Comparison of ENCODE assay signal across 8 mouse cellular contexts in genomic region chr2:172976661-172977238, GRCm38 (mm10). TPM values are rescaled to one million over a fixed set of nuclear protein-coding genes. Genes with fewer than 3 reads are reported as not detected.
DNase-seq lines count a peak whose midpoint lies in the region; ATAC-seq lines count a peak whose summit lies in the region.

No protein-coding gene starts in this region.

- peaks cover 16% of the 10 kb centered on the region for H3K4me1 ChIP-seq in heart, embryonic 11.5 days (ENCODE audit: control insufficient read depth, insufficient read depth, low read length)
- peaks cover 19% of the 10 kb centered on the region for H3K4me1 ChIP-seq in hindbrain, embryonic 14.5 days (replicated peaks; ENCODE audit: control insufficient read depth, insufficient read depth, low read length)
- peaks cover 18% of the 10 kb centered on the region for H3K4me1 ChIP-seq in midbrain, embryonic 15.5 days

- no peak overlapping the region for H3K4me3 ChIP-seq in heart, embryonic 11.5 days (ENCODE audit: low read depth, low read length)
- no peak overlapping the region for H3K4me3 ChIP-seq in hindbrain, embryonic 14.5 days (replicated peaks; ENCODE audit: low read length)
- no peak overlapping the region for H3K4me3 ChIP-seq in midbrain, embryonic 15.5 days

- no peaks in the 10 kb centered on the region for H3K27me3 ChIP-seq in heart, embryonic 11.5 days (ENCODE audit: control insufficient read depth, insufficient read depth, low read length)
- no peaks in the 10 kb centered on the region for H3K27me3 ChIP-seq in hindbrain, embryonic 14.5 days (ENCODE audit: control insufficient read depth, insufficient read depth, low read length)
- no peaks in the 10 kb centered on the region for H3K27me3 ChIP-seq in midbrain, embryonic 15.5 days (replicated peaks)

- WGBS in heart, embryonic 11.5 days (ENCODE audit: insufficient replicate concordance), result 22% methylated on average over 7 of the region's 7 CpGs
- WGBS in hindbrain, embryonic 14.5 days, result 25% methylated on average over 7 of the region's 7 CpGs
- WGBS in midbrain, embryonic 15.5 days, result 30% methylated on average over 7 of the region's 7 CpGs

- 0 out of 2 replicates have a peak overlapping the region, but pooled peaks have one; percentile 49 for H3K9ac ChIP-seq in heart, embryonic 11.5 days (ENCODE audit: low read depth, low read length)
- no peak overlapping the region for H3K9ac ChIP-seq in hindbrain, embryonic 14.5 days
- no peak overlapping the region for H3K9ac ChIP-seq in midbrain, embryonic 15.5 days

- DNase-seq in heart, postnatal 14 days, result no peak
- peak; percentile 66 for DNase-seq in CD4-positive, CD25-positive, alpha-beta regulatory T cell, adult 2 months (ENCODE audit: low read depth, low spot score)
- no peak for DNase-seq in hindbrain, embryonic 14.5 days (ENCODE audit: low spot score)
- no peak for DNase-seq in layer of hippocampus, postnatal 10 days (ENCODE audit: low spot score in 2 of 2)
- DNase-seq in left cerebral cortex, adult 11 months (ENCODE audit: low spot score), result no peak

- H3K4me2 ChIP-seq in heart, embryonic 11.5 days, result peak overlapping the region; percentile 52
- 0 out of 2 replicates have a peak overlapping the region, but pooled peaks have one; percentile 32 for H3K4me2 ChIP-seq in hindbrain, embryonic 14.5 days (replicated peaks)
- H3K4me2 ChIP-seq in midbrain, embryonic 15.5 days, result peak overlapping the region; percentile 31; the same call in 1 of the 2 replicates

- H3K27ac ChIP-seq in heart, embryonic 11.5 days (ENCODE audit: low read depth, low read length), result no peak overlapping the region
- 0 out of 2 replicates have a peak overlapping the region, but pooled peaks have one; percentile 16 for H3K27ac ChIP-seq in hindbrain, embryonic 14.5 days
- no peak overlapping the region for H3K27ac ChIP-seq in midbrain, embryonic 15.5 days

- no peaks in the 10 kb centered on the region for H3K36me3 ChIP-seq in heart, embryonic 11.5 days (ENCODE audit: control insufficient read depth, insufficient read depth, low read length)
- H3K36me3 ChIP-seq in hindbrain, embryonic 14.5 days (replicated peaks; ENCODE audit: control insufficient read depth, insufficient read depth), result no peaks in the 10 kb centered on the region
- H3K36me3 ChIP-seq in midbrain, embryonic 15.5 days (replicated peaks), result no peaks in the 10 kb centered on the region

- H3K9me3 ChIP-seq in heart, embryonic 11.5 days (replicated peaks; ENCODE audit: control insufficient read depth, low read length), result no peaks in the 10 kb centered on the region
- H3K9me3 ChIP-seq in hindbrain, embryonic 14.5 days (ENCODE audit: control insufficient read depth, low read length), result no peaks in the 10 kb centered on the region
- no peaks in the 10 kb centered on the region for H3K9me3 ChIP-seq in midbrain, embryonic 15.5 days

- intact Hi-C loops in heart, postnatal 14 days (cut with DNase I), result no loop called here

- 0 out of 2 replicates have a peak, but pooled peaks have one; percentile 3 for ATAC-seq in heart, embryonic 11.5 days (replicated peaks; ENCODE audit: insufficient number of reproducible peaks, low FRiP score, low TSS enrichment)
- no peak for ATAC-seq in hindbrain, embryonic 14.5 days (ENCODE audit: low FRiP score)
- 0 out of 2 replicates have a peak, but pooled peaks have one; percentile 54 for ATAC-seq in midbrain, embryonic 15.5 days (replicated peaks)
- ATAC-seq in monocyte, adult 5-6 weeks (replicated peaks; ENCODE audit: insufficient number of reproducible peaks, low FRiP score, low TSS enrichment, poor library complexity, severe bottlenecking), result no peak

RNA-seq across cellular contexts. Expression of gene Spo11, which starts 0.8 kb away (rescaled TPM):
- 0.17 and 0.19 TPM in 2 replicates for polyA plus RNA-seq in heart, embryonic 11.5 days (2014; fragmentation: Nextera tagmentation; extraction: Ambion mirVana)
- under 1 TPM; 0.07 to 0.93 TPM for total RNA-seq in heart, postnatal 14 days (2021)
- polyA plus RNA-seq in hindbrain, embryonic 14.5 days (2014; fragmentation: Nextera tagmentation; extraction: Ambion mirVana), result 0.95 and 1.0 TPM in 2 replicates
- polyA plus RNA-seq in midbrain, embryonic 15.5 days (2015; fragmentation: Nextera tagmentation; extraction: Ambion mirVana), result 1.4 TPM in 2 replicates
- 2.6 to 8.5 TPM (median 7.4 TPM) in 3 replicates for total RNA-seq in monocyte, adult 5-6 weeks (2017)
- under 1 TPM; 0.09 to 0.80 TPM for total RNA-seq in layer of hippocampus, postnatal 10 days (2021)

RNA-seq across cellular contexts. Expression of gene Rae1, which starts 23.2 kb away (rescaled TPM):
- polyA plus RNA-seq in heart, embryonic 11.5 days (2014; fragmentation: Nextera tagmentation; extraction: Ambion mirVana), result 114 and 118 TPM in 2 replicates
- 10 to 100 TPM; 29.6 to 32.7 TPM for total RNA-seq in heart, postnatal 14 days (2021)
- 111 and 117 TPM in 2 replicates for polyA plus RNA-seq in hindbrain, embryonic 14.5 days (2014; fragmentation: Nextera tagmentation; extraction: Ambion mirVana)
- polyA plus RNA-seq in midbrain, embryonic 15.5 days (2015; fragmentation: Nextera tagmentation; extraction: Ambion mirVana), result 118 and 126 TPM in 2 replicates
- total RNA-seq in monocyte, adult 5-6 weeks (2017), result 40.0 to 48.7 TPM (median 46.6 TPM) in 3 replicates
- 10 to 100 TPM; 75.3 to 83.2 TPM for total RNA-seq in layer of hippocampus, postnatal 10 days (2021)

RNA-seq across cellular contexts. Expression of gene Bmp7, which starts 36.6 kb away (rescaled TPM):
- polyA plus RNA-seq in heart, embryonic 11.5 days (2014; fragmentation: Nextera tagmentation; extraction: Ambion mirVana), result 66.2 and 81.8 TPM in 2 replicates
- total RNA-seq in heart, postnatal 14 days (2021), result 1 to 10 TPM; 1.7 to 2.6 TPM
- polyA plus RNA-seq in hindbrain, embryonic 14.5 days (2014; fragmentation: Nextera tagmentation; extraction: Ambion mirVana), result 16.7 and 18.4 TPM in 2 replicates
- 14.3 and 17.2 TPM in 2 replicates for polyA plus RNA-seq in midbrain, embryonic 15.5 days (2015; fragmentation: Nextera tagmentation; extraction: Ambion mirVana)
- 0.19 to 0.38 TPM in 2 of 3 replicates, not detected in the other for total RNA-seq in monocyte, adult 5-6 weeks (2017)
- 10 to 100 TPM in 1 of 2 experiments, 1 to 10 TPM in 1; 8.1 to 11.5 TPM for total RNA-seq in layer of hippocampus, postnatal 10 days (2021)

RNA-seq across cellular contexts. Expression of gene Rbm38, which starts 43.5 kb away (rescaled TPM):
- polyA plus RNA-seq in heart, embryonic 11.5 days (2014; fragmentation: Nextera tagmentation; extraction: Ambion mirVana), result 161 and 169 TPM in 2 replicates
- total RNA-seq in heart, postnatal 14 days (2021), result 100 to 1,000 TPM; 198 to 232 TPM
- 13.3 and 16.4 TPM in 2 replicates for polyA plus RNA-seq in hindbrain, embryonic 14.5 days (2014; fragmentation: Nextera tagmentation; extraction: Ambion mirVana)
- polyA plus RNA-seq in midbrain, embryonic 15.5 days (2015; fragmentation: Nextera tagmentation; extraction: Ambion mirVana), result 13.8 and 16.3 TPM in 2 replicates
- total RNA-seq in monocyte, adult 5-6 weeks (2017), result 37.6 to 41.8 TPM (median 37.7 TPM) in 3 replicates
- total RNA-seq in layer of hippocampus, postnatal 10 days (2021), result 1 to 10 TPM; 4.4 to 6.3 TPM

Comparison
In these comparisons a context has a peak if more than half of its experiments do, and no peak if none do; other contexts are left out.
1. ATAC-seq: peak in heart, embryonic 11.5 days (single experiment) and midbrain, embryonic 15.5 days (single experiment); none in hindbrain, embryonic 14.5 days (single experiment) and monocyte, adult 5-6 weeks (single experiment).
2. Peak in every context shown above with its lines, with median percentiles within 50 percentile points of each other: H3K4me2 ChIP-seq.